Mouse (Mus musculus): ENCODE measurements around the gene Cotl1. TPM values are rescaled to one million over a fixed set of nuclear protein-coding genes. Genes with fewer than 3 reads are reported as not detected.

Gene Cotl1
- polyA plus RNA-seq, 1 experiment from 2014 or later = 33.3 TPM

DNA sequence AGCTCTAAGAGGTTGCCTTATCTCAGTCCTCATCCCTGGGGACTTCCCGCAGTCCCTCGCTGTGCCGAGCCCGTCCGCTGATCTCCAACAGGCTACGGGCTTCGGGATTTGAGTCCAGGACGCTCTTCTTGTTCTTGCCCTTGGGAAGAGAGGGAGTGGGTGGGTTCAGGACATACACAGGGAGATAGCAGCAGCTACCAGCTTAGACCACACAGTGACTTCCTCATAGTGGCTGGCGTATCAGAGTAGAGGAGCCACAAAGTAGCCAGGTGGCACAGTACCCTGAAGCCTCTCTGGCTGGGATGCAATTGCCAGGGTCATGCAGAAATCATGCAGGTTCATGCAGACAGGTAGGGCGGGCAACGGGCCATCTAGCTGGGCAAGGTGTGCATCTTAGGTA is 78.7 kb downstream of the Cotl1 start:
- no peaks in the 10 kb centered on the region for H3K27me3 ChIP-seq
- TF ChIP-seq CTCF (IDR thresholded peaks at IDR 0.05) = no peak
- ChIA-PET POLR2A (interaction anchor here (0.6 kb wide), 1 partner anchor 68 kb away, joined by 3 read pairs; no protein-coding TSS in a partner anchor), CTCF (interaction anchor here (1.7 kb wide), 1 partner anchor 17 kb away, joined by 5 read pairs; no protein-coding TSS in a partner anchor)
- ATAC-seq = no peak
- in situ Hi-C loops (cut with MboI; ENCODE audit: low pct_unique_long_range_greater_than_20kb) = no loop called here
- no peak for DNase-seq (ENCODE audit: low read depth, low spot score)

Other genes with a start within 250 kb of the Cotl1 start
- 10.6 TPM for gene Taf1c, start 235.3 kb downstream of the Cotl1 start, polyA plus RNA-seq (2021)
- gene Adad2, start 227.8 kb downstream of the Cotl1 start, polyA plus RNA-seq (2021) = not detected
- 0.06 TPM for gene Kcng4, start 204.9 kb downstream of the Cotl1 start, polyA plus RNA-seq (2021)
- not detected for gene Wfdc1, start 174.2 kb downstream of the Cotl1 start, polyA plus RNA-seq (2021)
- gene Atp2c2, start 140.5 kb downstream of the Cotl1 start, polyA plus RNA-seq (2021) = 0.04 TPM
- gene Tldc1, start 62.1 kb downstream of the Cotl1 start, polyA plus RNA-seq (2021) = 21.1 TPM
- gene Klhl36, start 21.7 kb upstream of the Cotl1 start, polyA plus RNA-seq (2021) = 8.6 TPM
- gene Usp10, start 69.8 kb upstream of the Cotl1 start, polyA plus RNA-seq (2021) = 107 TPM
- gene Gm20388, start 70.3 kb upstream of the Cotl1 start, polyA plus RNA-seq (2021) = 86.7 TPM
- gene Crispld2, start 151.9 kb upstream of the Cotl1 start, polyA plus RNA-seq (2021) = 1.1 TPM

Measured in Patski (cell line).